Mouse (Mus musculus) forebrain, embryonic 11.5 days (tissue): Measurements from ENCODE around the gene Cyth4. TPM values are rescaled to one million over a fixed set of nuclear protein-coding genes. Genes with fewer than 3 reads are reported as not detected.

Source experiments
- ATAC-seq: fragments of 200-750 bp; cut with Nextera tagmentation; replicated peaks from 2 replicates; pipeline ENCODE4 v1.8.0; 2017; ENCODE audit warnings: moderate TSS enrichment; ENCODE audit not compliant: low FRiP score
- DNase-seq: peaks from one replicate; pipeline ENCODE4 v3.0.0-alpha.2; 2017; ENCODE audit warnings: low spot score
- H3K27ac ChIP-seq: fragments of 300-500 bp; sonication (generic); 2 replicates; pipeline ENCODE4 v1.5.1; 2014; ENCODE audit warnings: low read depth, low read length
- H3K27me3 ChIP-seq: fragments of 300-500 bp; sonication (generic); 2 replicates; pipeline ENCODE4 v1.6.1; 2014; ENCODE audit warnings: mild to moderate bottlenecking, low read length, mixed read lengths; ENCODE audit not compliant: control insufficient read depth, insufficient read depth
- H3K36me3 ChIP-seq: fragments of 300-500 bp; sonication (generic); 2 replicates; pipeline ENCODE4 v1.6.1; 2014; ENCODE audit warnings: mild to moderate bottlenecking, low read length, moderate library complexity, mixed read lengths; ENCODE audit not compliant: control insufficient read depth, insufficient read depth
- H3K4me1 ChIP-seq: fragments of 300-500 bp; sonication (generic); replicated peaks from 2 replicates; pipeline ENCODE4 v1.6.1; 2014; ENCODE audit warnings: low read length, mixed read lengths; ENCODE audit not compliant: control insufficient read depth, insufficient read depth
- H3K4me2 ChIP-seq: fragments of 300-500 bp; sonication (generic); 2 replicates; pipeline ENCODE4 v1.6.1; 2014; ENCODE audit warnings: low read depth, mild to moderate bottlenecking, low read length, moderate library complexity, mixed read lengths; ENCODE audit not compliant: severe bottlenecking
- H3K4me3 ChIP-seq: fragments of 300-500 bp; sonication (generic); 2 replicates; pipeline ENCODE4 v1.5.1; 2014; ENCODE audit warnings: low read depth, low read length
- H3K9ac ChIP-seq: fragments of 300-500 bp; sonication (generic); 2 replicates; pipeline ENCODE4 v1.6.1; 2014; ENCODE audit warnings: low read length
- H3K9me3 ChIP-seq: fragments of 300-500 bp; sonication (generic); 2 replicates; pipeline ENCODE4 v1.6.1; 2016; ENCODE audit warnings: low read length, mixed read lengths; ENCODE audit not compliant: control insufficient read depth
- WGBS: fragments of 180-500 bp; shearing (Covaris S2); extraction: QIAGEN DNeasy Blood & Tissue Kit; methylation state at CpG from one replicate; pipeline ENCODE4 v1.1.7; 2014; 5-methylcytosine and 5-hydroxymethylcytosine counted together
- polyA plus RNA-seq: library from polyadenylated mRNA; unstranded; fragments of >200 nt; fragmentation: Nextera tagmentation; extraction: Ambion mirVana; gene quantifications from 2 replicates; pipeline ENCODE4 v1.2.1, GENCODE M21; 2014

Gene Cyth4
- polyA plus RNA-seq, 1 experiment from 2014 or later, result 2.0 TPM

DNA sequence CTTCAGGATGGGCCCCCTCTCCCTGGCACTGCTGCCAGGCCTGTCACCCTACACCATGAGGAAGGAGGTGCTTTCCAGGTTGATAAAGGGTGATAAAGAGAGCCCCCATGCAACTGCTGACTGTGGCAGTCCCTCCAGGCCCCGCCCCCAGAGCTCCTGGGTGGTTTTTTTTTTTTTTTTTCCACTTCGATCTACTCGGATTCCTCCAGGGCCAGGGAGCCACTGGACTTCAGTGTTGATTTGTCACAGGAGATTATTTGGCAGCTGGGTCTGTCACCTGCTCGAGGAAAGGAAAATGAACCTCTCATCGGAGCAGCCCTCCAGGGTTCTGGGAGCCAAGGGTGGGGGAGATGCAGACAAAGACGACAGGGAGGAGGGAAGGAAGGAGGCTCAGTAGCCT is 46.8 kb downstream of the Cyth4 start:
- no peaks in the 10 kb centered on the region for H3K27me3 ChIP-seq
- no peaks in the 10 kb centered on the region for H3K36me3 ChIP-seq
- no peak overlapping the region for H3K9ac ChIP-seq
- 21% methylated on average over 6 of the region's 6 CpGs for WGBS
- H3K27ac ChIP-seq, result no peak overlapping the region
- no peak for ATAC-seq
- H3K4me2 ChIP-seq, result no peak overlapping the region
- 0 out of 2 replicates have a peak, but pooled peaks cover 2% of the 10 kb centered on the region for H3K4me1 ChIP-seq
- H3K9me3 ChIP-seq, result no peaks in the 10 kb centered on the region
- DNase-seq, result no peak
- H3K4me3 ChIP-seq, result no peak overlapping the region

DNA sequence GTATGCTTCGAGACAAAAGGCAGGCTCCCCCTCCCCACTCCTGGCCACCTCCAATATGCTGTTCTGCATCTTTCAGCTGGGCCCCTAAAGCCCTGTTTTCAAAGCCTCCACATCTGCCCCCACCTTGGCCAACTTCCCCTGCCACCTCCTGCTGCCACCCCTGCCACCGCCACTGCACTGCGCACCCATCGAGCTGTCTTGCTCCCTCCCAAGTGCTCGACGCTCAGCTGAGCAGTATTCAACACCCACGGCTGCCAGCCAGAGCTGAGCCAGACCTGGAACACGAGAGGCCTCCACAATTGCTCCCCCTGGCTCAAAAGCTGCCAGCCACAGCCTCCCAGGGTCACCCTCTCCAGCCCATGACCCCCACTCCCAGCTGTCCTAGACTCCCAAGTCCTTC is 47.8 kb downstream of the Cyth4 start:
- no peaks in the 10 kb centered on the region for H3K27me3 ChIP-seq
- DNase-seq (no peak), ATAC-seq (no peak)
- no peak overlapping the region for H3K4me3 ChIP-seq
- 63% methylated on average over 8 of the region's 8 CpGs for WGBS
- H3K36me3 ChIP-seq, result no peaks in the 10 kb centered on the region
- no peak overlapping the region for H3K9ac ChIP-seq
- no peak overlapping the region for H3K27ac ChIP-seq
- no peaks in the 10 kb centered on the region for H3K4me1 ChIP-seq
- H3K4me2 ChIP-seq, result no peak overlapping the region
- H3K9me3 ChIP-seq, result no peaks in the 10 kb centered on the region

DNA sequence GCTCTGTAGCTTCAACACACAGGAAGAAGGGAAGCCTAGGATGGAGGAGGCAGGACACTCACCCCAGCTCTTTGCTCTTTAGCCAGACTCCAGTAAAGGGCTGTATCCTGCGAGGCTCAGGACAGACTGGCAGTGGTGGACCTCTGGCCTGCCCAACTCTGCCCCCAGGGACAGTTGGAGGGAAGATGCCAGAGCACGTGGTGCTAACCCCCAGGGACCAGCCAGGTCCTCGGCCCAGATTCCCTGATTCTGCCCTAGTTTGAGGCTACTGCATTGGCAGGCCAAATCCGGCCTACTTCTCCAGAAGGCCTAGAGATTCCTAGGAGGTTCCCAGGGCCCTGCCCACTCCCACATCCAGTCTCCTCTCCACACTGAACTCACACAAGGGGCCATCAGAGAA is 50.9 kb downstream of the Cyth4 start:
- WGBS, result 68% methylated on average over 4 of the region's 4 CpGs
- ATAC-seq, result no peak

DNA sequence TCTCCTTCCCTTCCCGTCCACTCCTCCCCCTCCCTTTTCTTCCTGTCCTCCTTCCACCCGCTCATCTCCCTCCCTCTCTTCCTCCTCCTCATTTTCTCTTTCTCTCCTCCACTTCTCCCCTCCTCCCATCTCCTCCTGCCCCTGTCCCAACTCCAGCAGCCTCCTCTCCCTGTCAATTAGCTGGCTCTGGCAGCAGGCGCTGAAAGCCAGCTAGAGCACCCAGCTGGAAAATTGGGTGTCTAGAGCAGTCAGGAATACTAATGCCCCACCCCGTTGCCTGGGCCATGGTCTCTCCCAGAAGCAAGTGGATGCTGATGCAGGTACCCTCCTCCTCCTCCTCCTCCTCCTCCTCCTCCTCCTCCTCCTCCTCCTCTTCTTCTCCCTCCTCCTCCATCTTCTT is 54.3 kb downstream of the Cyth4 start:
- no peaks in the 10 kb centered on the region for H3K36me3 ChIP-seq
- no peak for DNase-seq
- no peaks in the 10 kb centered on the region for H3K27me3 ChIP-seq
- no peak overlapping the region for H3K27ac ChIP-seq
- no peak overlapping the region for H3K9ac ChIP-seq
- H3K4me3 ChIP-seq, result no peak overlapping the region
- no peaks in the 10 kb centered on the region for H3K4me1 ChIP-seq
- H3K4me2 ChIP-seq, result no peak overlapping the region
- no peaks in the 10 kb centered on the region for H3K9me3 ChIP-seq
- no peak for ATAC-seq
- WGBS, result 42% methylated on average over 4 of the region's 4 CpGs

More for the DNA sequence above, 50.9 kb downstream of the Cyth4 start:
- H3K27me3 ChIP-seq, result no peaks in the 10 kb centered on the region
- no peak overlapping the region for H3K9ac ChIP-seq
- DNase-seq, result no peak
- no peak overlapping the region for H3K4me3 ChIP-seq
- no peak overlapping the region for H3K4me2 ChIP-seq
- H3K9me3 ChIP-seq, result no peaks in the 10 kb centered on the region
- H3K4me1 ChIP-seq, result no peaks in the 10 kb centered on the region
- H3K27ac ChIP-seq, result no peak overlapping the region
- H3K36me3 ChIP-seq, result no peaks in the 10 kb centered on the region

DNA sequence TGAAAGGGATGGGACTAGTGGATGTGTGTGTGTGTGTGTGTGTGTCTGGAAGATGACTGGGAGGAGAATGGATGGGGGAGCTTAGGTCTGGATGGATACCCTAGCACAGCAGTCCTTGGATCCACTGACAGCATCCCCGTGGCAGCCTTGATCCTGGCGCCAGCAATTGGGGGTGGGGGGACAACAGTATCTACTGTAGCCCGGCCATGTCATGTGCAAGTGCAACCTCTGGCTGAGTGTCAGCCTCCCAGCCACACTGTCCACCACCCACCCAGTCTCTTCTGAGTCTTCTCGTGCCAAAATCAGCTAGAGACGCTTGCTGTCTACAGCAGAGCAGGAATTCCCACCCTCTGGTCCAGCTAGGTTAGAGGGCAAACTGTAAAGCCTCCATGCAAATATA is 67.4 kb downstream of the Cyth4 start:
- WGBS, result 68% methylated on average over 5 of the region's 5 CpGs
- Histone ChIP-seq H3K4me1 (no peaks in the 10 kb centered on the region), H3K27ac (no peak overlapping the region), H3K27me3 (no peaks in the 10 kb centered on the region), H3K36me3 (no peaks in the 10 kb centered on the region), H3K9ac (no peak overlapping the region), H3K4me2 (no peak overlapping the region), H3K4me3 (no peak overlapping the region), H3K9me3 (no peaks in the 10 kb centered on the region)
- ATAC-seq, result no peak
- DNase-seq, result no peak

DNA sequence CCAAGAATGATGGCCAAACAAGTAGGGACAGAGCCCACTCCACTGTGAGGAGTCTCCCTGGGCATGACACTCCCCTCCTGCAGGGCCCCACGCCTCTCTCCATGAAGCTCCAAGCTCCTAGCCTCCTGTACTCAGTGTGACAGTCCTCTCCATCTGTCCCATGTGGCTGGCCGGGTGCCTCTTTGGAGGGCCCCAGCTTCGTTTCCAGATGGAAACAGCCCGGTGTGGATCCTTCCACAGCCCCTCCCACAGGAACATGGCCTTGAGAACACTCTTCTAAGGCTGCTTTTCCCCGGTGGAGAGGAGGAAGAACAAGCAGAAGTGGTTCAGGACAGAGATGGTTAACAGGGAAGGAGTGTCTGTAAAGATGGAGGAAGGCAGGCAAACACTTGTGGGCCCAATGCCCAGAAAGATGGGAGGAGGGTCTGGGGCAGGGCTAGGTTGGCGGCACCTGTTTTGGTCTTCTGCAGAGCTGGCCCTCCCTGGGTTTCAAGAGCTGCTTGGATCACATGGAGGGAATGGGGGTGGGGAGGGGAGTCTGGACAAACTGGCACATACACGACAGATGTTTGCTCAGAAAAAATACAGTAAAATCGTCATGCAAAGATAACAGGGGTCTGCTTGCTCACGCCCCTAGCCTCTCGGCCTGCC is 72.5 kb downstream of the Cyth4 start:
- Histone ChIP-seq H3K4me1 (no peaks in the 10 kb centered on the region; the same call in 1 of the 2 replicates), H3K4me2 (no peak overlapping the region), H3K27me3 (peaks cover 27% of the 10 kb centered on the region), H3K27ac (no peak overlapping the region), H3K9ac (no peak overlapping the region), H3K9me3 (no peaks in the 10 kb centered on the region), H3K4me3 (no peak overlapping the region), H3K36me3 (no peaks in the 10 kb centered on the region)
- DNase-seq (no peak), ATAC-seq (no peak)
- 79% methylated on average over 10 of the region's 10 CpGs for WGBS

DNA sequence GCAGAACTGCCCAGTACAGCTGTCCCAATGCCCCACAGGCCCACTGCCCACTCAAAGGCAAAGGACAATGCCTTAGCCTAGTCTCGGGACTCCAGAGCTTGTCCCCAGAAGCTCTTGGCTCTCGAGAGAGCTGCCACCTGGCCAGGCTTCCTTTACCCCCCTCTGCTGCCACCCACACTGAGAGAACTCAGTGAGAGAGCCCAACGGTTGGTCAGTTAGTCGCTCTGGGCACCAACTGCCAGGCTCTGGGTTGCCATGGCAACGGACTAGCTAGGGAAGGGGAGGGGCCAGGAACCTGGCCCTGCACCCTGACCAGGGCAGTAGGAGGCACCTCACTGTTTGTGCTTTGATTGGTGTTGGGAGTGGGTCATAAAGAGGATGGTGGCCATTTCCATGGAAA is 73.5 kb downstream of the Cyth4 start:
- WGBS, result 43% methylated on average over 5 of the region's 5 CpGs
- ATAC-seq (no peak; the same call in 1 of the 2 replicates), DNase-seq (no peak)
- H3K27me3 ChIP-seq, result peaks cover 27% of the 10 kb centered on the region
- no peak overlapping the region for H3K9ac ChIP-seq
- H3K4me3 ChIP-seq, result no peak overlapping the region
- H3K4me1 ChIP-seq, result peaks cover 2% of the 10 kb centered on the region; the same call in 1 of the 2 replicates
- no peak overlapping the region for H3K27ac ChIP-seq
- no peaks in the 10 kb centered on the region for H3K9me3 ChIP-seq
- no peak overlapping the region for H3K4me2 ChIP-seq
- no peaks in the 10 kb centered on the region for H3K36me3 ChIP-seq

Other genes with a start within 250 kb of the Cyth4 start
- gene Tex33, start 201.1 kb upstream of the Cyth4 start, polyA plus RNA-seq, result not detected in 2 replicates
- gene Tst, start 191.1 kb upstream of the Cyth4 start, polyA plus RNA-seq, result 10.4 and 11.9 TPM in 2 replicates
- 2.7 and 4.2 TPM in 2 replicates for gene Mpst, start 190.6 kb upstream of the Cyth4 start, polyA plus RNA-seq
- 67.9 and 76.7 TPM in 2 replicates for gene Kctd17, start 168.5 kb upstream of the Cyth4 start, polyA plus RNA-seq
- 0.31 and 0.79 TPM in 2 replicates for gene Tmprss6, start 128.4 kb upstream of the Cyth4 start, polyA plus RNA-seq
- gene Il2rb, start 101.8 kb upstream of the Cyth4 start, polyA plus RNA-seq, result 0.07 TPM in 1 of 2 replicates, not detected in the other
- gene C1qtnf6, start 65.6 kb upstream of the Cyth4 start, polyA plus RNA-seq, result 10.0 and 12.1 TPM in 2 replicates
- 0.09 TPM in 1 of 2 replicates, not detected in the other for gene Sstr3, start 52.4 kb upstream of the Cyth4 start, polyA plus RNA-seq
- 5.7 and 9.4 TPM in 2 replicates for gene Rac2, start 24.3 kb upstream of the Cyth4 start, polyA plus RNA-seq
- 0.08 and 0.20 TPM in 2 replicates for gene Elfn2, start 121.7 kb downstream of the Cyth4 start, polyA plus RNA-seq
- gene Mfng, start 176.4 kb downstream of the Cyth4 start, polyA plus RNA-seq, result 108 and 113 TPM in 2 replicates
- 2.3 and 2.7 TPM in 2 replicates for gene Card10, start 206.0 kb downstream of the Cyth4 start, polyA plus RNA-seq
- 9.6 and 10.4 TPM in 2 replicates for gene Cdc42ep1, start 245.6 kb downstream of the Cyth4 start, polyA plus RNA-seq